Mouse (Mus musculus): ENCODE results near the gene Pcnx3.

DNA sequence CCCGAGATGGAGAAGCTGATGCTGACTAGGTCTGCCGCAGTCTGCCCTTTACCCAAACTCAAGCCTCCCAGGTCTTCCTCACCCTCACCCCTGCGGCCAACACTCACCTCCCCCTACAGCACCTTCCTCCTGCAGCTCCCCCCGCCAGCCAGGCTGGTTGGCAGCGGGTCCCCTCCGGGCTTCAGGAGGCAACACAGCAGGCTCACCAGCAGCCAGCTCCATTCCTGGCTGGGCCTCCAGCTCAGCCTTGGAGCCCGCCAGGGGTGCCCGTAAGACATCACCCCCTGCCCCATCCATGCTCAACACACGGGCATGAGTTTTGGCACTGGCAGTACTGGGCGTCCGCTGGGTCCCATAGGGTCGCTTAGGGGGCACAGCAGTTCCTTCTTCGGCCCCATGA, 3.7 kb downstream of the Pcnx3 start:
- TF ChIP-seq CTCF (IDR thresholded peaks at IDR 0.05) = no peak
- TF ChIP-seq EP300 (IDR thresholded peaks at IDR 0.05) = no peak

Measured in lung, postnatal 0 days (tissue).